In the genomic region with DNA sequence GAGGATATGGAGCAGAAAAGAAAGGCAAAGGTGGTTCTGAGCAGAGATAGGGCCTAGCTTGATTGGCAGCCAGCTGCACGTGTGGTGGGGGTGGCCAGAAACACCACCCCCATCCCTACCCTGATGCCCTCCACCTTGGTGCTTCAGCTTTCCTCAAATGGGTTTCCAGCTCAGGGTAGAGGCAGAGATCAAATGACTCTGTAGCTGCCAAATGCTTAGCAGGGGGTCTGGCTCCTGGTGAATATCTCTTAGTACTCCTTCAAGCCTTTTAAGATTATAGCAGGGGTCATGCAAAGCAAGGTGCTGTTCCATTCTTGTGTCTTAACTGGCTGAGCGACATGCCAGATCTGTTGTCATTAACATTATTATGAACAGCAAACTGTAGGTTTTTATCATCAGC, we compare ENCODE assay signal across 17 mouse cellular contexts. TPM values are rescaled to one million over a fixed set of nuclear protein-coding genes. Genes with fewer than 3 reads are reported as not detected.
DNase-seq lines count a peak whose midpoint lies in the region; ATAC-seq and TF ChIP-seq lines count a peak whose summit lies in the region.
"Had no signal": no experiment of that assay in that cellular context is flagged by ENCODE, and none has a peak within 500 bp of the region (broad histone marks: within the 10 kb centered on the region; RNA-seq: fewer than 3 reads in every experiment).

No protein-coding gene starts in this region.

- peak; percentile 36; the same call in 1 of the 2 replicates for ATAC-seq in forebrain, embryonic 16.5 days
- ATAC-seq in forebrain, postnatal 0 days, result no peak; the same call in 1 of the 2 replicates
- ATAC-seq: activated CD4-positive, CD25-positive, alpha-beta regulatory T cell, adult 4 months; intestine, postnatal 0 days had no signal

- H3K4me1 ChIP-seq in cerebellum, adult 2 months (ENCODE audit: control insufficient read depth, insufficient read depth, low read length), result peaks cover 27% of the 10 kb centered on the region
- H3K4me1 ChIP-seq in forebrain, embryonic 16.5 days (replicated peaks; ENCODE audit: control insufficient read depth, insufficient read depth, low read length), result peaks cover 13% of the 10 kb centered on the region
- peaks cover 9% of the 10 kb centered on the region; the same call in 1 of the 2 replicates for H3K4me1 ChIP-seq in forebrain, postnatal 0 days (ENCODE audit: insufficient read depth)
- H3K4me1 ChIP-seq: embryonic facial prominence, embryonic 12.5 days; embryonic facial prominence, embryonic 15.5 days; heart, embryonic 13.5 days; hindbrain, embryonic 12.5 days had no signal

- H3K27me3 ChIP-seq in cerebellum, adult 2 months (ENCODE audit: control insufficient read depth, insufficient read depth, low read length), result no peaks in the 10 kb centered on the region
- H3K27me3 ChIP-seq in forebrain, embryonic 16.5 days (replicated peaks; ENCODE audit: control insufficient read depth, insufficient read depth, low read length), result no peaks in the 10 kb centered on the region
- H3K27me3 ChIP-seq in forebrain, postnatal 0 days (ENCODE audit: insufficient read depth, low read length), result no peaks in the 10 kb centered on the region
- H3K27me3 ChIP-seq: embryonic facial prominence, embryonic 12.5 days; embryonic facial prominence, embryonic 15.5 days; forebrain, embryonic 12.5 days; heart, embryonic 13.5 days; hindbrain, embryonic 12.5 days had no signal

- no peak for TF ChIP-seq POLR2A in cerebellum, adult 2 months (IDR thresholded peaks at IDR 0.05; ENCODE audit: borderline replicate concordance, insufficient read depth, low read length)

- no peak overlapping the region for H3K4me2 ChIP-seq in forebrain, embryonic 16.5 days (ENCODE audit: low read length)
- H3K4me2 ChIP-seq in forebrain, postnatal 0 days (ENCODE audit: low read depth), result no peak overlapping the region
- H3K4me2 ChIP-seq: embryonic facial prominence, embryonic 12.5 days; embryonic facial prominence, embryonic 15.5 days; forebrain, embryonic 12.5 days; heart, embryonic 13.5 days; hindbrain, embryonic 12.5 days had no signal

- H3K9ac ChIP-seq in forebrain, embryonic 16.5 days (replicated peaks; ENCODE audit: low read depth, low read length), result no peak overlapping the region
- no peak overlapping the region for H3K9ac ChIP-seq in forebrain, postnatal 0 days
- H3K9ac ChIP-seq: embryonic facial prominence, embryonic 12.5 days; embryonic facial prominence, embryonic 15.5 days; forebrain, embryonic 12.5 days; heart, embryonic 13.5 days; hindbrain, embryonic 12.5 days had no signal

- no peaks in the 10 kb centered on the region for H3K36me3 ChIP-seq in forebrain, embryonic 16.5 days (ENCODE audit: control insufficient read depth, insufficient read depth)
- no peaks in the 10 kb centered on the region for H3K36me3 ChIP-seq in forebrain, postnatal 0 days (ENCODE audit: insufficient read depth)
- H3K36me3 ChIP-seq: embryonic facial prominence, embryonic 12.5 days; embryonic facial prominence, embryonic 15.5 days; forebrain, embryonic 12.5 days; heart, embryonic 13.5 days; hindbrain, embryonic 12.5 days had no signal

- no peak for TF ChIP-seq CTCF in cerebellum, adult 2 months (IDR thresholded peaks at IDR 0.05; ENCODE audit: borderline replicate concordance, insufficient read depth, low read depth, low read length)
- TF ChIP-seq CTCF in forebrain, postnatal 0 days (IDR thresholded peaks at IDR 0.05; ENCODE audit: low read depth), result no peak
- TF ChIP-seq CTCF in layer of hippocampus, adult 2 months (conservative IDR thresholded peaks at IDR 0.05), result no peak

- no peaks in the 10 kb centered on the region for H3K9me3 ChIP-seq in forebrain, embryonic 16.5 days (ENCODE audit: control insufficient read depth, low read length)
- no peaks in the 10 kb centered on the region for H3K9me3 ChIP-seq in forebrain, postnatal 0 days (ENCODE audit: low read length)
- H3K9me3 ChIP-seq: embryonic facial prominence, embryonic 12.5 days; embryonic facial prominence, embryonic 15.5 days; forebrain, embryonic 12.5 days; hindbrain, embryonic 12.5 days had no signal

- no peak overlapping the region for H3K4me3 ChIP-seq in cerebellum, adult 2 months (replicated peaks; ENCODE audit: insufficient read depth, low read depth, low read length)
- H3K4me3 ChIP-seq in forebrain, embryonic 16.5 days (replicated peaks; ENCODE audit: low read length), result no peak overlapping the region
- no peak overlapping the region for H3K4me3 ChIP-seq in forebrain, postnatal 0 days (ENCODE audit: low read depth, low read length)
- H3K4me3 ChIP-seq in layer of hippocampus, adult 2 months, result no peak overlapping the region
- H3K4me3 ChIP-seq: embryonic facial prominence, embryonic 12.5 days; embryonic facial prominence, embryonic 15.5 days; forebrain, embryonic 12.5 days; heart, embryonic 13.5 days; hindbrain, embryonic 12.5 days had no signal

- DNase-seq in cerebellum, adult 2 months, result no peak
- DNase-seq in cerebellum, adult 8-10 months, result no peak
- no peak for DNase-seq in forebrain, postnatal 0 days
- DNase-seq in layer of hippocampus, adult 2 months (ENCODE audit: low spot score in 2 of 2), result no peak
- DNase-seq in layer of hippocampus, postnatal 36 days, result no peak
- DNase-seq in left cerebral cortex, adult 8-10 months (ENCODE audit: low spot score in 2 of 2), result no peak
- DNase-seq: adrenal gland, adult 8-10 months; adrenal gland, postnatal 25 days; gastrocnemius, postnatal 25 days had no signal

- WGBS in cerebellum, adult 2 months, result 67% methylated on average over 2 of the region's 2 CpGs
- WGBS in forebrain, embryonic 16.5 days, result 56% methylated on average over 2 of the region's 2 CpGs
- 71% methylated on average over 2 of the region's 2 CpGs for WGBS in forebrain, postnatal 0 days

- 0 out of 2 replicates have a peak overlapping the region, but pooled peaks have one; percentile 55 for H3K27ac ChIP-seq in cerebellum, adult 2 months (ENCODE audit: insufficient read depth, low read length)
- no peak overlapping the region; the same call in 1 of the 2 replicates for H3K27ac ChIP-seq in forebrain, embryonic 16.5 days (ENCODE audit: low read length)
- no peak overlapping the region for H3K27ac ChIP-seq in forebrain, postnatal 0 days (ENCODE audit: low read depth, low read length)
- peak overlapping the region; percentile 82 for H3K27ac ChIP-seq in layer of hippocampus, adult 2 months
- H3K27ac ChIP-seq: embryonic facial prominence, embryonic 12.5 days; embryonic facial prominence, embryonic 15.5 days; forebrain, embryonic 12.5 days; heart, embryonic 13.5 days; hindbrain, embryonic 12.5 days had no signal

RNA-seq across cellular contexts. Expression of a gene that starts 50.3 kb away (rescaled TPM):
- polyA plus RNA-seq in cerebellum, adult 2 months (2012; rRNA removed), result 217 and 230 TPM in 2 replicates
- polyA plus RNA-seq in forebrain, embryonic 16.5 days (2015; fragmentation: Nextera tagmentation; extraction: Ambion mirVana), result 30.7 and 32.2 TPM in 2 replicates
- 59.4 and 65.1 TPM in 2 replicates for total RNA-seq in forebrain, postnatal 0 days (2014; rRNA removed)
- polyA plus RNA-seq in forebrain, postnatal 0 days (2015; fragmentation: Nextera tagmentation; extraction: Ambion mirVana), result 24.2 and 37.8 TPM in 2 replicates
- total RNA-seq in layer of hippocampus, adult 2 months (2021), result 100 to 1,000 TPM; 330 to 337 TPM
- total RNA-seq in layer of hippocampus, postnatal 36 days (2021), result 100 to 1,000 TPM; 324 to 330 TPM
- 100 to 1,000 TPM; 564 to 646 (median 592) TPM for total RNA-seq in left cerebral cortex, adult 8-10 months (2022)

Comparison
In these comparisons a context has a peak if more than half of its experiments do, and no peak if none do; other contexts are left out.
1. H3K27ac ChIP-seq: peak in cerebellum, adult 2 months (single experiment) and layer of hippocampus, adult 2 months (single experiment); none in forebrain, embryonic 16.5 days (single experiment) and forebrain, postnatal 0 days (single experiment).